Mouse (Mus musculus) midbrain, embryonic 14.5 days (tissue): ENCODE data around the gene Mdm2. TPM values are rescaled to one million over a fixed set of nuclear protein-coding genes. Genes with fewer than 3 reads are reported as not detected.

Source experiments
- ATAC-seq: fragments of 200-750 bp; cut with Nextera tagmentation; 2 replicates; pipeline ENCODE4 v1.8.0; 2017; ENCODE audit warnings: moderate number of reproducible peaks, moderate library complexity; ENCODE audit not compliant: low FRiP score, low TSS enrichment
- DNase-seq: peaks from one replicate; pipeline ENCODE4 v3.0.0-alpha.2; 2015
- H3K27ac ChIP-seq: fragments of 300-500 bp; sonication (generic); replicated peaks from 2 replicates; pipeline ENCODE4 v1.5.1; 2014; ENCODE audit warnings: mild to moderate bottlenecking, low read depth, low read length, moderate library complexity
- H3K27me3 ChIP-seq: fragments of 300-500 bp; sonication (generic); 2 replicates; pipeline ENCODE4 v1.6.1; 2014; ENCODE audit warnings: low read length, control low read depth, mixed read lengths; ENCODE audit not compliant: control insufficient read depth, insufficient read depth
- H3K36me3 ChIP-seq: fragments of 300-500 bp; sonication (generic); 2 replicates; pipeline ENCODE4 v1.6.1; 2014; ENCODE audit warnings: low read length, control low read depth; ENCODE audit not compliant: control insufficient read depth, insufficient read depth
- H3K4me1 ChIP-seq: fragments of 300-500 bp; sonication (generic); 2 replicates; pipeline ENCODE4 v1.6.1; 2014; ENCODE audit warnings: mild to moderate bottlenecking, antibody characterized with exemption, low read length, control low read depth; ENCODE audit not compliant: control insufficient read depth, insufficient read depth
- H3K4me2 ChIP-seq: fragments of 300-500 bp; sonication (generic); 2 replicates; pipeline ENCODE4 v1.6.1; 2014; ENCODE audit warnings: mild to moderate bottlenecking, low read length, moderate library complexity
- H3K4me3 ChIP-seq: fragments of 300-500 bp; sonication (generic); replicated peaks from 2 replicates; pipeline ENCODE4 v1.5.1; 2014; ENCODE audit warnings: low read depth, low read length
- H3K9ac ChIP-seq: fragments of 300-500 bp; sonication (generic); replicated peaks from 2 replicates; pipeline ENCODE4 v1.6.1; 2014; ENCODE audit warnings: mild to moderate bottlenecking, low read length, moderate library complexity
- H3K9me3 ChIP-seq: fragments of 300-500 bp; sonication (generic); 2 replicates; pipeline ENCODE4 v1.6.1; 2016; ENCODE audit warnings: low read length, control low read depth, mixed read lengths; ENCODE audit not compliant: control insufficient read depth
- whole genome bisulfite sequencing: fragments of 180-500 bp; shearing (Covaris S2); extraction: QIAGEN DNeasy Blood & Tissue Kit; methylation state at CpG from one replicate; pipeline ENCODE4 v1.1.7; 2014; 5-methylcytosine and 5-hydroxymethylcytosine counted together
- polyA plus RNA-seq: library from polyadenylated mRNA; unstranded; fragments of >200 nt; fragmentation: Nextera tagmentation; extraction: Ambion mirVana; gene quantifications from 2 replicates; pipeline ENCODE4 v1.2.1, GENCODE M21; 2014

Gene Mdm2
- polyA plus RNA-seq, 1 experiment from 2014 or later, result 57.3 TPM

GRCm38 (mm10) chr10:117700450-117700849 lies 10.1 kb downstream of the Mdm2 start:
- DNase-seq (no peak), ATAC-seq (no peak)
- no peak overlapping the region for H3K4me2 ChIP-seq
- no peaks in the 10 kb centered on the region for H3K9me3 ChIP-seq
- no peaks in the 10 kb centered on the region for H3K4me1 ChIP-seq
- 94% methylated on average over 1 of the region's 1 CpGs for WGBS
- no peaks in the 10 kb centered on the region for H3K27me3 ChIP-seq
- no peak overlapping the region for H3K27ac ChIP-seq
- peaks cover 96% of the 10 kb centered on the region for H3K36me3 ChIP-seq
- H3K9ac ChIP-seq, result no peak overlapping the region
- H3K4me3 ChIP-seq, result no peak overlapping the region

GRCm38 (mm10) chr10:117699914-117700313 lies 10.6 kb downstream of the Mdm2 start:
- Histone ChIP-seq H3K4me3 (no peak overlapping the region), H3K27me3 (no peaks in the 10 kb centered on the region), H3K4me1 (no peaks in the 10 kb centered on the region), H3K9me3 (no peaks in the 10 kb centered on the region), H3K9ac (no peak overlapping the region), H3K4me2 (no peak overlapping the region), H3K27ac (no peak overlapping the region), H3K36me3 (peaks cover 96% of the 10 kb centered on the region)
- no peak for ATAC-seq
- no peak for DNase-seq
- WGBS, result 99% methylated on average over 4 of the region's 4 CpGs

- Histone ChIP-seq H3K9ac (no peak overlapping the region), H3K4me1 (no peaks in the 10 kb centered on the region), H3K27ac (no peak overlapping the region), H3K4me2 (no peak overlapping the region), H3K36me3 (peaks cover 93% of the 10 kb centered on the region), H3K4me3 (no peak overlapping the region), H3K9me3 (no peaks in the 10 kb centered on the region), H3K27me3 (no peaks in the 10 kb centered on the region)
- ATAC-seq, result no peak
- no peak for DNase-seq
- 96% methylated on average over 10 of the region's 10 CpGs for WGBS
These were observed 12.0 kb downstream of the Mdm2 start for GRCm38 (mm10) chr10:117698313-117699138.

- WGBS, result 92% methylated on average over 3 of the region's 3 CpGs
- no peak for DNase-seq
- Histone ChIP-seq H3K4me3 (no peak overlapping the region), H3K9me3 (no peaks in the 10 kb centered on the region), H3K36me3 (peaks cover 90% of the 10 kb centered on the region), H3K4me1 (no peaks in the 10 kb centered on the region), H3K27ac (no peak overlapping the region), H3K9ac (no peak overlapping the region), H3K4me2 (no peak overlapping the region), H3K27me3 (no peaks in the 10 kb centered on the region)
- no peak for ATAC-seq
These were observed 12.9 kb downstream of the Mdm2 start for GRCm38 (mm10) chr10:117697561-117698115.

- Histone ChIP-seq H3K4me1 (no peaks in the 10 kb centered on the region), H3K4me3 (no peak overlapping the region), H3K27me3 (no peaks in the 10 kb centered on the region), H3K9me3 (no peaks in the 10 kb centered on the region), H3K4me2 (no peak overlapping the region), H3K9ac (no peak overlapping the region), H3K27ac (no peak overlapping the region), H3K36me3 (peaks cover 91% of the 10 kb centered on the region)
- DNase-seq (no peak), ATAC-seq (no peak)
- WGBS, result 96% methylated on average over 6 of the region's 6 CpGs
These were observed 13.6 kb downstream of the Mdm2 start for GRCm38 (mm10) chr10:117696827-117697560.

- ATAC-seq, result no peak
- no peaks in the 10 kb centered on the region for H3K9me3 ChIP-seq
- WGBS, result 95% methylated on average over 8 of the region's 8 CpGs
These were observed 14.3 kb downstream of the Mdm2 start for GRCm38 (mm10) chr10:117696021-117696826.

GRCm38 (mm10) chr10:117695605-117696004 lies 15.0 kb downstream of the Mdm2 start:
- H3K9ac ChIP-seq, result no peak overlapping the region
- H3K4me2 ChIP-seq, result no peak overlapping the region
- H3K27me3 ChIP-seq, result no peaks in the 10 kb centered on the region
- ATAC-seq, result no peak
- H3K27ac ChIP-seq, result no peak overlapping the region
- peaks cover 92% of the 10 kb centered on the region for H3K36me3 ChIP-seq
- H3K4me3 ChIP-seq, result no peak overlapping the region
- whole genome bisulfite sequencing, result 96% methylated on average over 4 of the region's 4 CpGs
- no peaks in the 10 kb centered on the region for H3K9me3 ChIP-seq
- no peaks in the 10 kb centered on the region for H3K4me1 ChIP-seq
- DNase-seq, result no peak

More at GRCm38 (mm10) chr10:117696021-117696826, 14.3 kb downstream of the Mdm2 start:
- no peak overlapping the region for H3K4me2 ChIP-seq
- no peak overlapping the region for H3K4me3 ChIP-seq
- H3K27me3 ChIP-seq, result no peaks in the 10 kb centered on the region
- H3K4me1 ChIP-seq, result no peaks in the 10 kb centered on the region
- H3K9ac ChIP-seq, result no peak overlapping the region
- DNase-seq, result no peak
- no peak overlapping the region for H3K27ac ChIP-seq
- H3K36me3 ChIP-seq, result peaks cover 90% of the 10 kb centered on the region

- DNase-seq (no peak), ATAC-seq (no peak)
- 94% methylated on average over 4 of the region's 4 CpGs for WGBS
- Histone ChIP-seq H3K4me2 (no peak overlapping the region), H3K4me1 (no peaks in the 10 kb centered on the region), H3K36me3 (peaks cover 92% of the 10 kb centered on the region), H3K9me3 (no peaks in the 10 kb centered on the region), H3K9ac (no peak overlapping the region), H3K4me3 (no peak overlapping the region), H3K27me3 (no peaks in the 10 kb centered on the region), H3K27ac (no peak overlapping the region)
These were observed 15.5 kb downstream of the Mdm2 start for GRCm38 (mm10) chr10:117695027-117695426.
